Mouse (Mus musculus): ENCODE data around the gene Radil. TPM values are rescaled to one million over a fixed set of nuclear protein-coding genes. Genes with fewer than 3 reads are reported as not detected.

Gene Radil
- total RNA-seq, 4 experiments from 2014 or later: 12.2 to 18.1 (median 13.7) TPM

GRCm38 (mm10) chr5:142486654-142487053 is 64.2 kb downstream of the Radil start:
- no peak for DNase-seq (ENCODE audit: low spot score in 2 of 2)

- no peak for DNase-seq (ENCODE audit: low spot score in 2 of 2)
These were observed 67.3 kb downstream of the Radil start for GRCm38 (mm10) chr5:142483581-142483980.

- DNase-seq (ENCODE audit: low spot score in 2 of 2): no peak
These were observed 68.4 kb downstream of the Radil start for GRCm38 (mm10) chr5:142482512-142482911.

- peak in 1 of 2 experiments; percentile 85 for DNase-seq (ENCODE audit: low spot score in 2 of 2)
These were observed 72.0 kb downstream of the Radil start for GRCm38 (mm10) chr5:142478829-142479435.

- no peak for DNase-seq (ENCODE audit: low spot score in 2 of 2)
These were observed 72.9 kb downstream of the Radil start for GRCm38 (mm10) chr5:142477866-142478615.

- DNase-seq (ENCODE audit: low spot score in 2 of 2): no peak
These were observed 73.6 kb downstream of the Radil start for GRCm38 (mm10) chr5:142477346-142477745.

GRCm38 (mm10) chr5:142475669-142476068 is 75.2 kb downstream of the Radil start:
- no peak for DNase-seq (ENCODE audit: low spot score in 2 of 2)

- no peak for DNase-seq (ENCODE audit: low spot score in 2 of 2)
These were observed 77.2 kb downstream of the Radil start for GRCm38 (mm10) chr5:142473696-142474095.

- DNase-seq (ENCODE audit: low spot score in 2 of 2): no peak
These were observed 81.1 kb downstream of the Radil start for GRCm38 (mm10) chr5:142469796-142470195.

- no peak for DNase-seq (ENCODE audit: low spot score in 2 of 2)
These were observed 82.5 kb downstream of the Radil start for GRCm38 (mm10) chr5:142468375-142468774.

- DNase-seq (ENCODE audit: low spot score in 2 of 2): peak; percentile 89 to 93
These were observed 87.1 kb downstream of the Radil start, which contains the start of gene Ap5z1 for GRCm38 (mm10) chr5:142463461-142464454. Gene Ap5z1 (plus strand): TSS chr5:142463944.

- DNase-seq (ENCODE audit: low spot score in 2 of 2): no peak
These were observed 87.9 kb downstream of the Radil start for GRCm38 (mm10) chr5:142463011-142463410.

- DNase-seq (ENCODE audit: low spot score in 2 of 2): no peak
These were observed 88.3 kb downstream of the Radil start for GRCm38 (mm10) chr5:142462641-142462948.

- no peak for DNase-seq (ENCODE audit: low spot score in 2 of 2)
These were observed 88.8 kb downstream of the Radil start for GRCm38 (mm10) chr5:142461942-142462640.

- DNase-seq (ENCODE audit: low spot score in 2 of 2): no peak
These were observed 91.1 kb downstream of the Radil start for GRCm38 (mm10) chr5:142459834-142460233.

- no peak for DNase-seq (ENCODE audit: low spot score in 2 of 2)
These were observed 91.9 kb downstream of the Radil start for GRCm38 (mm10) chr5:142458791-142459557.

- DNase-seq (ENCODE audit: low spot score in 2 of 2): no peak
These were observed 93.6 kb downstream of the Radil start for GRCm38 (mm10) chr5:142457345-142457744.

- DNase-seq (ENCODE audit: low spot score in 2 of 2): no peak
These were observed 94.6 kb downstream of the Radil start for GRCm38 (mm10) chr5:142456318-142456717.

- DNase-seq (ENCODE audit: low spot score in 2 of 2): no peak
These were observed 97.2 kb downstream of the Radil start for GRCm38 (mm10) chr5:142453742-142454141.

- DNase-seq (ENCODE audit: low spot score in 2 of 2): no peak
These were observed 99.1 kb downstream of the Radil start for GRCm38 (mm10) chr5:142451759-142452158.

All from layer of hippocampus, adult 8-10 months (tissue).